Mouse (Mus musculus): ENCODE data around the gene Vtn. TPM values are rescaled to one million over a fixed set of nuclear protein-coding genes. Genes with fewer than 3 reads are reported as not detected.
A peak's percentile ranks its signal among the peaks of the same experiment; 100 is the strongest.

The Vtn gene
- polyA plus RNA-seq, 1 experiment from 2014 or later: 2.7 TPM

- H3K9me3 ChIP-seq: no peaks in the 10 kb centered on the region
- no peak overlapping the region for H3K4me2 ChIP-seq
- H3K27ac ChIP-seq: no peak overlapping the region
- WGBS: 68% methylated on average over 7 of the region's 7 CpGs
- ATAC-seq (ENCODE audit: insufficient number of reproducible peaks, low FRiP score, low TSS enrichment, low read depth): no peak
- H3K36me3 ChIP-seq: peaks cover 14% of the 10 kb centered on the region; the same call in 1 of the 2 replicates
- no peak overlapping the region for H3K4me3 ChIP-seq
- H3K9ac ChIP-seq: no peak overlapping the region
- peaks cover 17% of the 10 kb centered on the region for H3K4me1 ChIP-seq
- H3K27me3 ChIP-seq: no peaks in the 10 kb centered on the region
These were observed 31.4 kb upstream of the Vtn start for GRCm38 (mm10) chr11:78467515-78467914.

GRCm38 (mm10) chr11:78467932-78468331 lies 31.0 kb upstream of the Vtn start:
- Histone ChIP-seq H3K36me3 (peaks cover 14% of the 10 kb centered on the region; the same call in 1 of the 2 replicates), H3K9me3 (no peaks in the 10 kb centered on the region), H3K4me2 (no peak overlapping the region), H3K4me1 (peaks cover 17% of the 10 kb centered on the region), H3K4me3 (no peak overlapping the region), H3K9ac (no peak overlapping the region), H3K27me3 (no peaks in the 10 kb centered on the region), H3K27ac (peak overlapping the region; percentile 22; the same call in 1 of the 2 replicates)
- WGBS: 57% methylated on average over 3 of the region's 3 CpGs
- no peak for ATAC-seq (ENCODE audit: insufficient number of reproducible peaks, low FRiP score, low TSS enrichment, low read depth)

GRCm38 (mm10) chr11:78471326-78472103 lies 27.4 kb upstream of the Vtn start:
- H3K27me3 ChIP-seq: no peaks in the 10 kb centered on the region
- H3K36me3 ChIP-seq: peaks cover 14% of the 10 kb centered on the region; the same call in 1 of the 2 replicates
- 89% methylated on average over 10 of the region's 10 CpGs for WGBS
- no peak for ATAC-seq (ENCODE audit: insufficient number of reproducible peaks, low FRiP score, low TSS enrichment, low read depth)
- H3K4me2 ChIP-seq: no peak overlapping the region
- H3K9me3 ChIP-seq: no peaks in the 10 kb centered on the region
- H3K27ac ChIP-seq: no peak overlapping the region
- H3K4me1 ChIP-seq: peaks cover 5% of the 10 kb centered on the region
- H3K9ac ChIP-seq: no peak overlapping the region
- H3K4me3 ChIP-seq: no peak overlapping the region

- WGBS: 82% methylated on average over 3 of the region's 3 CpGs
These were observed 23.6 kb upstream of the Vtn start for GRCm38 (mm10) chr11:78475289-78475688.

GRCm38 (mm10) chr11:78483639-78484038 lies 15.3 kb upstream of the Vtn start:
- no peak for ATAC-seq (ENCODE audit: insufficient number of reproducible peaks, low FRiP score, low TSS enrichment, low read depth)
- H3K9me3 ChIP-seq: no peaks in the 10 kb centered on the region
- H3K27ac ChIP-seq: no peak overlapping the region
- peaks cover 43% of the 10 kb centered on the region for H3K27me3 ChIP-seq
- 48% methylated on average over 7 of the region's 7 CpGs for WGBS
- no peak overlapping the region for H3K4me3 ChIP-seq
- H3K4me1 ChIP-seq: no peaks in the 10 kb centered on the region
- no peaks in the 10 kb centered on the region for H3K36me3 ChIP-seq
- H3K9ac ChIP-seq: no peak overlapping the region
- H3K4me2 ChIP-seq: no peak overlapping the region

More at GRCm38 (mm10) chr11:78475289-78475688, 23.6 kb upstream of the Vtn start:
- no peak overlapping the region for H3K9ac ChIP-seq
- no peaks in the 10 kb centered on the region for H3K27me3 ChIP-seq
- no peaks in the 10 kb centered on the region for H3K9me3 ChIP-seq
- no peaks in the 10 kb centered on the region for H3K4me1 ChIP-seq
- no peak overlapping the region for H3K4me2 ChIP-seq
- H3K36me3 ChIP-seq: peaks cover 12% of the 10 kb centered on the region; the same call in 1 of the 2 replicates
- no peak overlapping the region for H3K27ac ChIP-seq
- no peak for ATAC-seq (ENCODE audit: insufficient number of reproducible peaks, low FRiP score, low TSS enrichment, low read depth)
- H3K4me3 ChIP-seq: no peak overlapping the region

- Histone ChIP-seq H3K4me2 (no peak overlapping the region), H3K4me1 (peaks cover 6% of the 10 kb centered on the region), H3K27me3 (peaks cover 72% of the 10 kb centered on the region), H3K4me3 (no peak overlapping the region), H3K9me3 (no peaks in the 10 kb centered on the region), H3K27ac (no peak overlapping the region), H3K9ac (no peak overlapping the region), H3K36me3 (no peaks in the 10 kb centered on the region)
- no peak for ATAC-seq (ENCODE audit: insufficient number of reproducible peaks, low FRiP score, low TSS enrichment, low read depth)
- 4% methylated on average over 8 of the region's 8 CpGs for WGBS
These were observed 10.7 kb upstream of the Vtn start for GRCm38 (mm10) chr11:78488168-78488567.

- Histone ChIP-seq H3K27ac (no peak overlapping the region), H3K4me1 (peaks cover 6% of the 10 kb centered on the region), H3K27me3 (peaks cover 77% of the 10 kb centered on the region), H3K4me3 (peak overlapping the region; percentile 29), H3K4me2 (peak overlapping the region; percentile 41), H3K36me3 (no peaks in the 10 kb centered on the region), H3K9me3 (no peaks in the 10 kb centered on the region), H3K9ac (no peak overlapping the region)
- ATAC-seq (ENCODE audit: insufficient number of reproducible peaks, low FRiP score, low TSS enrichment, low read depth): no peak
- 7% methylated on average over 48 of the region's 48 CpGs for WGBS
These were observed 8.1 kb upstream of the Vtn start for GRCm38 (mm10) chr11:78490781-78491241.

GRCm38 (mm10) chr11:78495904-78496303 lies 3.0 kb upstream of the Vtn start:
- Histone ChIP-seq H3K27me3 (peaks cover 67% of the 10 kb centered on the region), H3K27ac (no peak overlapping the region), H3K9ac (no peak overlapping the region), H3K4me3 (no peak overlapping the region), H3K4me2 (no peak overlapping the region), H3K36me3 (no peaks in the 10 kb centered on the region), H3K9me3 (no peaks in the 10 kb centered on the region), H3K4me1 (peaks cover 17% of the 10 kb centered on the region)
- ATAC-seq (ENCODE audit: insufficient number of reproducible peaks, low FRiP score, low TSS enrichment, low read depth): no peak
- WGBS: 5% methylated on average over 6 of the region's 6 CpGs

GRCm38 (mm10) chr11:78497071-78497541 lies 1.8 kb upstream of the Vtn start:
- WGBS: 1% methylated on average over 44 of the region's 44 CpGs
- no peak; the same call in 1 of the 2 replicates for ATAC-seq (ENCODE audit: insufficient number of reproducible peaks, low FRiP score, low TSS enrichment, low read depth)

GRCm38 (mm10) chr11:78497544-78498522 lies 1.1 kb upstream of the Vtn start, which contains the start of gene Sarm1:
Gene Sarm1, minus strand, starts transcription at chr11:78497754.
- Histone ChIP-seq H3K4me3 (peak within 1 kb of the TSS; percentile 48), H3K36me3 (no peaks in the 10 kb centered on the region), H3K9ac (no peak within 1 kb of the TSS), H3K4me2 (peak within 1 kb of the TSS; percentile 92), H3K27ac (no peak within 1 kb of the TSS), H3K9me3 (no peaks in the 10 kb centered on the region), H3K27me3 (peaks cover 62% of the 10 kb centered on the region), H3K4me1 (peaks cover 16% of the 10 kb centered on the region)
- peak; percentile 91 for ATAC-seq (ENCODE audit: insufficient number of reproducible peaks, low FRiP score, low TSS enrichment, low read depth)
- 3% methylated on average over 36 of the region's 36 CpGs for WGBS

More at GRCm38 (mm10) chr11:78497071-78497541, 1.8 kb upstream of the Vtn start:
- H3K4me2 ChIP-seq: peak overlapping the region; percentile 92
- H3K27ac ChIP-seq: no peak overlapping the region
- no peaks in the 10 kb centered on the region for H3K36me3 ChIP-seq
- H3K9me3 ChIP-seq: no peaks in the 10 kb centered on the region
- peak overlapping the region; percentile 48 for H3K4me3 ChIP-seq
- peaks cover 16% of the 10 kb centered on the region for H3K4me1 ChIP-seq
- H3K9ac ChIP-seq: no peak overlapping the region
- H3K27me3 ChIP-seq: peaks cover 62% of the 10 kb centered on the region

- no peak overlapping the region for H3K4me3 ChIP-seq
- H3K4me1 ChIP-seq: peaks cover 16% of the 10 kb centered on the region
- WGBS: 44% methylated on average over 16 of the region's 16 CpGs
- H3K36me3 ChIP-seq: no peaks in the 10 kb centered on the region
- H3K27me3 ChIP-seq: peaks cover 56% of the 10 kb centered on the region
- H3K9me3 ChIP-seq: no peaks in the 10 kb centered on the region
- no peak overlapping the region for H3K4me2 ChIP-seq
- H3K27ac ChIP-seq: no peak overlapping the region
- no peak overlapping the region for H3K9ac ChIP-seq
- ATAC-seq (ENCODE audit: insufficient number of reproducible peaks, low FRiP score, low TSS enrichment, low read depth): no peak
These were observed 652 bp downstream of the Vtn start for GRCm38 (mm10) chr11:78499543-78499942.
